Mouse (Mus musculus) sigmoid colon, adult 10 weeks (tissue): Measurements from ENCODE around the gene Zfp641. TPM values are rescaled to one million over a fixed set of nuclear protein-coding genes. Genes with fewer than 3 reads are reported as not detected.

ENCODE experiments used
- polyA plus RNA-seq: library from polyadenylated mRNA; stranded (reverse); fragments of 350-450 nt; fragmentation: Illumina TruSeq; extraction: RNeasy Lipid Tissue Mini Kit (QIAGEN cat#74804); gene quantifications from one replicate; pipeline ENCODE4 v1.2.3, GENCODE M21; 2014; ENCODE audit warnings: low read depth, low replicate concordance

Zfp641 gene
- polyA plus RNA-seq = 0.98 TPM

GRCm38 (mm10) chr15:98295628-98296551 lies at the start of gene Zfp641:
Gene Zfp641, minus strand, starts transcription at chr15:98296161.

GRCm38 (mm10) chr15:98340887-98341286 lies 44.9 kb upstream of the Zfp641 start, which contains the start of gene Olfr284:
Gene Olfr284, minus strand, starts transcription at chr15:98340987.

GRCm38 (mm10) chr15:98317177-98317724 lies 21.3 kb upstream of the Zfp641 start, which contains the start of gene Olfr285:
Gene Olfr285, minus strand, starts transcription at chr15:98317353.

GRCm38 (mm10) chr15:98257193-98257592 lies 38.8 kb downstream of the Zfp641 start, which contains the start of gene H1fnt:
Gene H1fnt, minus strand, starts transcription at chr15:98257293.

Other genes with a start within 250 kb of the Zfp641 start
- gene Pfkm, start 203.6 kb downstream of the Zfp641 start, polyA plus RNA-seq = 2.1 TPM
- 38.8 TPM for gene Senp1, start 202.4 kb downstream of the Zfp641 start, polyA plus RNA-seq
- 33.2 TPM for gene Asb8, start 130.5 kb downstream of the Zfp641 start, polyA plus RNA-seq
- not detected for gene Ccdc184, start 129.0 kb downstream of the Zfp641 start, polyA plus RNA-seq
- gene Olfr288, start 100.6 kb downstream of the Zfp641 start, polyA plus RNA-seq = not detected
- not detected for gene Gm44579, start 75.2 kb downstream of the Zfp641 start, polyA plus RNA-seq
- gene Olfr287, start 75.1 kb downstream of the Zfp641 start, polyA plus RNA-seq = not detected
- gene Olfr286, start 61.7 kb downstream of the Zfp641 start, polyA plus RNA-seq = not detected
- gene H1fnt, start 38.9 kb downstream of the Zfp641 start, polyA plus RNA-seq = not detected
- not detected for gene Olfr285, start 21.2 kb upstream of the Zfp641 start, polyA plus RNA-seq
- gene Olfr284, start 44.8 kb upstream of the Zfp641 start, polyA plus RNA-seq = not detected
- not detected for gene Olfr283, start 84.8 kb upstream of the Zfp641 start, polyA plus RNA-seq
- not detected for gene Olfr282, start 135.1 kb upstream of the Zfp641 start, polyA plus RNA-seq
- not detected for gene Olfr281, start 156.4 kb upstream of the Zfp641 start, polyA plus RNA-seq
- not detected for gene OR5BS1P, start 173.7 kb upstream of the Zfp641 start, polyA plus RNA-seq
- gene Lalba, start 186.6 kb upstream of the Zfp641 start, polyA plus RNA-seq = not detected
- not detected for gene Olfr279, start 196.2 kb upstream of the Zfp641 start, polyA plus RNA-seq
- 36.2 TPM for gene Kansl2, start 238.1 kb upstream of the Zfp641 start, polyA plus RNA-seq